Mouse (Mus musculus) liver, embryonic 14.5 days (tissue): ENCODE measurements around the gene Rybp.

Experiments used
- CTCF ChIP-seq: IDR thresholded peaks from 2 replicates; pipeline ENCODE4 v1.5.1; 2016; ENCODE audit warnings: antibody characterized with exemption, low read depth, control low read depth
- EP300 ChIP-seq: IDR thresholded peaks from 2 replicates; pipeline ENCODE4 v1.6.1; 2016; ENCODE audit warnings: antibody characterized with exemption, low read depth

DNA sequence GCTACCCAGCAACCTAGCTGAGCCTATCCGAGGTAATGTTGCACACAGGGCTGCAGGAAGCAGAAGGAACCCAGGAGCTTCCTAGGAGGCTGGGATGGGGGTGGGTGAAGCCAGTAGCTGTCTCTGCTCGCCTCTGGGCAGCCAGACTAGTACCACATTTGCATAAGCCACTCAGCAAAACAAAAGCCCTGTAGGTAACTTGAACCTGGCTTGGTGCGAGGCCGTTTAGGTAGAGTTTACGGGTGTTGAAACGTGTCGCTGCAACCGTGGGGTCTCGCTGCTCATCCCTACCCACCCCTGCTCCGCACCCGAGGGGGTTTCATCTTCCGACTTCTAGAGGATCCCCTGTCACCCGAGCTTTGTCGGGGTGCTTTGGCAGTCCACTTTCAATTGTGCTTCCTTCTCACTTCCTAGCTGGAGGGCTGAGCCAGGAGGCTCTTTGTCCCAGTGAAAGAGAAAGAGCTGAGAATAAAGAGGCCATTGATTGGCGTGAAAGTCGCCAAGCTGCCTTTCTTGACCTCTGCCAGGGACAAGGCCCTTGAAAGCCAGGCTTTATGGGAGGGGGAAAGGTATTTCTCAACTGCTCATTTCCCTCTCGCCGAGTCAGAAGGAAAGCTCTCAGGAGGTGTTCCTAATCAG, 48.3 kb upstream of the Rybp start:
- TF ChIP-seq CTCF (no peak), EP300 (no peak)
